Mouse (Mus musculus) E14TG2a.4 (cell line): ENCODE results near the gene Rpa1.

Experiments
- CTCF ChIP-seq: conservative IDR thresholded peaks from 2 replicates; pipeline ENCODE4 v1.5.1; 2014; ENCODE audit warnings: low read length
- NANOG ChIP-seq: IDR thresholded peaks from 2 replicates; pipeline ENCODE4 v1.6.1; 2014; ENCODE audit warnings: borderline replicate concordance, low read length, mixed read lengths
- POU5F1 ChIP-seq: IDR thresholded peaks from 2 replicates; pipeline ENCODE4 v1.6.1; 2014; ENCODE audit warnings: low read length, borderline replicate concordance

DNA sequence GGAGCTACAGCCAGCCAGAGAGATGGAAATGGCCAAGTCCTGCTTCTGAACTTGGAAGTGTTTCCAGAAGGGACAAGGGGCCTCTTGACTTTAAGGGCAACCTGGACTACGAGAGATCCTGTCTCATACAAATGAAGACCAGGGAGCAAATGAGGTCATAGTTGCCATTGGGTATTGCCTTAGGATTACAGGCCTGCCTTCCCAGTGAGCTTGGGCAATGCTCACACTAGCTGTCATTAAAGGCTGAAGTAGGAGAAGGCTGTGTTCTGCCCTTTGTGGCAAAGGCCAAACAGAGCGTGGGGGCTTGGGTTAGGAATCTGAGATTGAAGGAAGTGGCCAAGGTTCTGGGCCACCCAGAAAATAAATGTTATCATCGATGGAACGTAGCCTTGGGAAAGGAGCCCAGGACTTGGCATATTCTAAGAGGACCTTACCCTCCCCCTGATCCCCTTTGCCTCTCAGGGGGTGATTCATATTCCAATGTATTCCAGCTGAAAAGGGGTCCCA is 97.1 kb downstream of the Rpa1 start:
- TF ChIP-seq CTCF, result no peak
- no peak for TF ChIP-seq NANOG
- no peak for TF ChIP-seq POU5F1
